Mouse (Mus musculus) spleen, adult 2 months (tissue): Measurements from ENCODE around the gene Micu1.

Experiments
- CTCF ChIP-seq: fragments of 200-500 bp; IDR thresholded peaks from 2 replicates; pipeline ENCODE4 v1.5.1; 2011; ENCODE audit warnings: mild to moderate bottlenecking, inconsistent platforms; ENCODE audit not compliant: insufficient read depth, insufficient read length, insufficient replicate concordance; ENCODE audit errors: extremely low read depth
- POLR2A ChIP-seq: fragments of 200-500 bp; IDR thresholded peaks from 2 replicates; pipeline ENCODE4 v1.6.1; 2011; ENCODE audit warnings: low read depth, low read length, inconsistent platforms

DNA sequence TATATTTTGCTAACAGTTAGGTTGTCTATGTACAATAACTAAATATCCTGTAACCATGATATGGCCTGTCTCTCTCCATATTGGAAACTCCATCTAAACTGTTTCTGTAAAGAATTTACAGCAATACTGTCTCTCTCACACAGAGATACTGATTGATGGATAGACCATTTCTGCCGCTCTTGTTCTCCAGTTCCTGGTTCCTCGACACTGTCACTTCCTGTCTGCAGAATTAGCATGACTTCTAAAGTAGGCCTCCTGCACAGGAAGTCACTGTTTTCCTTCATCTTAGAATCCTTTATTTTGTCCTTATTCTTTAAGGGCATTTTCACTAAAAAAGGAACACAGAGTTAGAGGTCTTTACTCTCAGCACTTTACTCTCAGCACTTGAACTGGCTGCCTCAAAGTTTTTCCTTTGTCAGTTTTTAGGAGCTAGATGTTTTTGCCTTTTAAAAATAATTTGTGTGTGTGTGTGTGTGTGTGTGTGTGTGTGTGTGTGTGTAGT lies 46.5 kb downstream of the Micu1 start:
- TF ChIP-seq CTCF (no peak), POLR2A (no peak)
